Mouse (Mus musculus): Measurements from ENCODE around the gene Kcnh8.

Gene Kcnh8

DNA sequence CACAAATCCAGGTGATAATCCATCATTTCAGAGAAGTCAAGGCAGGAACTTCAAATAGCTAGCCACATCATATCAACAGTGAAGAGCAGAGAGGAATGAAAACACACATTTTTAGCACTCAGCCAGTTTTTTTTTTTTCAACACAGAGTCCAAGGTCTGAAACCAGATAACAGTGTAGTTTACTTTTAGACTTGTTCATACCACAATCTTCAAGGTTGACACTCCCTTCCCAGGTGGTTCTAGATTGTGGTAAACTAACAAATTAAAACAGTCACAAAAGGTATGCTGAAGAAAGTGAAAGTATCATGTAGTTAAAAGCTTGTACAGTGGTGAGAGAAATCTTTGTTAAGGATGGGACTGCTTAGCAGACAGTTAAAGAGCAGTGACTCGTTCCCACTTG is 216.5 kb downstream of the Kcnh8 start:
- no peak for DNase-seq (ENCODE audit: low spot score in 2 of 2)

- no peak for DNase-seq (ENCODE audit: low spot score in 2 of 2)
These were observed 227.2 kb downstream of the Kcnh8 start for GRCm38 (mm10) chr17:52829678-52830077.

DNA sequence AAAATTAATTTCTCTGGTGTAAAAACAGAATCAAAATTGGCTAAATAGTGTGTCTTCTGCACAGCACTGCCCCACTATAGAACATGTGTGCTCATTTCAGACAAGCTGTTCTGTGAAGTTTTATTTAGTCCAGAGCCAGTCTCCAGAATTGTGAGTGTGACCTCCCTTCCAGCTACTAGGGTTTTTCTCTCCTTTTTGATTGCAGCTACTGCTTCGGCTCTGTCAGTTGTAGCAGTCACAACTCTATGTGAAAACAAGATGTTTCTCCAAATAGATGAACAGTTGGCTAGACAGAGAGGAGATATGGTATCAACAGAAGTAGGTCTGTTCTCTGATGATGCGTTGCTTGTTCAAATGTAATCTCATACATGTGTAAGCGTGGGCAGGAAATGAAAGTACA is 270.7 kb downstream of the Kcnh8 start:
- no peak for DNase-seq (ENCODE audit: low spot score in 2 of 2)

DNA sequence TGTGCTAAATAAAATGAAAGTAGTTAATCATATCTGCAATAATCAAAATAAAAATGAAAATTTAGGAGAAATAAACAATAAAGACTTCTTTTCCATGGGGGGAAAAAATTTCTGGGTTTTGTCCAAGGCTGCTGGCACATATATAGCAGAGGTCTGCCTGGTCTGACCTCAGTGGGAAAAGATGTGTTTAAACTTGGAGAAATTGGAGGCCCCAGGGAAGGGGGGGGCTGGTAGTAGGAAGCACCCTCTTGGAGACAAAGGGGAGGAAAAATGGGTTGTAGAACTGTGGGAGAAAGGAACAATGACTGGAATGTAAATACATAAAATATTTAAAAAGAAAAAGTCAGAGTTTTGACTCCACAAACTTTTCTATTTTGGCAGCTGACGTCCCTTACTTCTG is 276.5 kb downstream of the Kcnh8 start:
- DNase-seq (ENCODE audit: low spot score in 2 of 2) = no peak

- DNase-seq (ENCODE audit: low spot score in 2 of 2) = no peak
These were observed 277.5 kb downstream of the Kcnh8 start for GRCm38 (mm10) chr17:52880051-52880450.

- no peak for DNase-seq (ENCODE audit: low spot score in 2 of 2)
These were observed 282.7 kb downstream of the Kcnh8 start for GRCm38 (mm10) chr17:52885210-52885609.

DNA sequence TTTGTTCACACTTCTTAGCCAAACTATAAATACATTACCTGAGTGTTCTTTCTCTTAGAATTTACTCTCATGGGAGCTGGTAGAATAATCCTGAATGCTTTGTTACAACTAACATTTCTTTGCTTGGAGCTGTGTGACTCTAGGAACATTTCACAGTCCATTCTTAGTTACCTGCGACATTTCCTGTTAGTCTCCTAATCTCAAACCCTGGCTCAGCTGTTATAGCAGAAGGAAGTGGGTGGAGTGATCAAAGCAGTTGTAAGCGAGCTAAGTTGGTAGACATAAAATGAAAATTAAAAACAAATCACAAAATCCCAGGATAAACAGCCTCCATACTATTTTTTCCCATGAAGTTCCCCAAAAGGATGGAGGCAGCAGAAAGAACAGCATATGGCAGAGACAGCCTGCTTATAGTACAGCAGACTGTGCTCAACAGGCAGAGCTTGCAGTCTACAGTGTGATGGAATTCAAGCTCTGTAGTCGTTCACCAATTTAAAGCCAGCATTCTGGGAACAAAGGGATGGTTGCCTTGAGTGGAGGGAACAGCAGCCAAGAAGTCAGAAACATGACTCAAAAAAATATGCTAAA is 318.1 kb downstream of the Kcnh8 start:
- no peak for DNase-seq (ENCODE audit: low spot score in 2 of 2)

DNA sequence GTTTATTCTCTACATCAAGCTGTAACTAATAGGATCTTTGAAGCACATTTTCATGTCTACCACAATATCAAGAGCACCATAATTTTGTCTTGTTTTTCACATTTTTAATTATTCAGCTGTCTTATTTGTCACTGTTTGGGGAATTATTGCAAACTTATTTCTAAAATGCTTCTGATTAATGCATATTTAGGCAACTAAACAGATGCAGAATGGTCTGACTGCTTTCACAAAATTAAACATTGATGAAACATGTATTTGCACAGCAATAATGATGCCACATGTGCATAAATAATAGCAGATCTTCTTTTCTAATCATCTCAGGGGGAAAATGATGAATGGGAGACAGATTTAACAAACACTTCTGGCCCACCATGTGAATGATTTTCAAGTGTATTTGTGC is 341.5 kb downstream of the Kcnh8 start:
- DNase-seq (ENCODE audit: low spot score in 2 of 2) = no peak

DNA sequence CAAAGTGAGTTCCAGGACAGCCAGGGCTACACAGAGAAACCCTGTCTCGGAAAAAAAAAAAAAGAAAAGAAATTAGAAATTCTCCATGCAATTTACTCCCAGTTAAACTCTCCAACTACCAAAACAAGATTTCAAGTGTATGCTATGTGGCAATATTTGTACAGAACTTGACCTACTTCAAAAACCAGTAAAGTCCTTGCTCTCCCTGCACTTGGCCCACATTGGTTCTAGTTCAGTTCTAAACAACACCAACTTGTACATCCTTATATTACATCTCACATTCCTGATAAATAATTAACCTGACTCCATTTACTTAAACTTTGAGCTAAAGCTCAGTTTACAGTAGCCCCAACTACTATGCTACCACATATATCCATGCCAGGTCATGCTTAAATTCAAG is 370.2 kb downstream of the Kcnh8 start:
- DNase-seq (ENCODE audit: low spot score in 2 of 2) = no peak

DNA sequence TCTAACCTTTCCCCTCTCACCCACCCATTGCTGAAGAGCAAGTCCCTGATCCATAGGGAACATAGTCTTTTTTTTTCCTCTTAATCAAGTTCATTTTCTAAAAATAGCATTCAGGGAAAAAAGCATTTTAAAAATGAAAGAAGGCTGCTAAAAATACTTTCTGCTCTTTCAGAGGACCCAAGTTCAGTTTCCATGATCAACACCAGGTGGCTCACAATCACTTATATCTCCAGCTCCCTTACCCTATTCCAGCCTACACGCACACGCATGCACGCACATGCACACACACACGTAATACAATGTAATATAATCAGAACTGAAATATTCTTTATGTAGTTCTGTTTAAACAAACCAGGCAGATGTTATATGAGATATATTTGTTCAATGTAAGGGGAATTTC is 378.4 kb downstream of the Kcnh8 start:
- no peak for DNase-seq (ENCODE audit: low spot score in 2 of 2)

Data from urinary bladder, postnatal 36 days (tissue).